Comparison of ENCODE assay signal across 24 mouse cellular contexts in the genomic region with DNA sequence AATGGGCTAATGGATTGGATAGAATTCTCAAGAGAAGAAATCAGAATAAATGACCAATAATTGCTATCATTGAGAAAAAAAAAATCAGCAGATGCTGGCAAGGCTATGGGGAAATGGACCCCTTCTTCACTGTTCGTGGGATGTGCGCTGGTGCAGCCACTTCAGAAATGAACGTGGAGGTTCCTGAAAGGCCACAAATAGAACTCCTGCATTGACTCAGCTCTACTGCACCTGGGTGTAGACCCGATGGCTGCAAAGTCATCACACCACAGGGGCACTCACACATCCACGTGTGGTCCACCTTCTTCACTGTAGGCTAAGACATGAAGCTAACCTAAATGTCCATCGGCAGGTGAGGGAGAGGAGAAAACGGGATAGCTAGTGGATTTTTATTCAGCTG.
"Had no signal": no experiment of that assay in that cellular context is flagged by ENCODE, and none has a peak within 500 bp of the region (broad histone marks: within the 10 kb centered on the region; RNA-seq: fewer than 3 reads in every experiment).

No protein-coding gene starts in this region.

- DNase-seq: gastrocnemius, postnatal 14 days; gastrocnemius, postnatal 36 days; heart, adult 18-20 months; kidney, adult 18-20 months; kidney, adult 8-10 months; kidney, postnatal 14 days; kidney, postnatal 36 days; layer of hippocampus, adult 9-11 months; liver; liver, embryonic 13.5 days had no signal

- H3K36me3 ChIP-seq: heart, embryonic 15.5 days; hindbrain, embryonic 13.5 days; hindbrain, embryonic 15.5 days; intestine, embryonic 15.5 days; limb, embryonic 12.5 days; liver, embryonic 13.5 days had no signal

- H3K27me3 ChIP-seq: hindbrain, embryonic 13.5 days; hindbrain, embryonic 15.5 days; intestine, embryonic 15.5 days; limb, embryonic 12.5 days; liver, embryonic 13.5 days had no signal

- H3K9ac ChIP-seq: heart, embryonic 13.5 days; heart, embryonic 15.5 days; hindbrain, embryonic 13.5 days; hindbrain, embryonic 15.5 days; intestine, embryonic 15.5 days; limb, embryonic 12.5 days; liver, embryonic 13.5 days had no signal

- H3K4me1 ChIP-seq: intestine, embryonic 15.5 days; limb, embryonic 12.5 days had no signal

- H3K27ac ChIP-seq: heart, embryonic 13.5 days; heart, embryonic 15.5 days; hindbrain, embryonic 13.5 days; hindbrain, embryonic 15.5 days; hindbrain, postnatal 0 days; intestine, embryonic 15.5 days; kidney, postnatal 0 days; left cerebral cortex, adult 2 months; limb, embryonic 10.5 days; limb, embryonic 12.5 days; liver, embryonic 13.5 days had no signal

- H3K9me3 ChIP-seq: heart, embryonic 13.5 days; heart, embryonic 15.5 days; hindbrain, embryonic 13.5 days; hindbrain, embryonic 15.5 days; intestine, embryonic 15.5 days; limb, embryonic 10.5 days; limb, embryonic 12.5 days; liver, embryonic 13.5 days had no signal

- H3K4me3 ChIP-seq: heart, embryonic 13.5 days; heart, embryonic 15.5 days; hindbrain, embryonic 13.5 days; hindbrain, embryonic 15.5 days; intestine, embryonic 15.5 days; left cerebral cortex, adult 2 months; limb, embryonic 10.5 days; limb, embryonic 12.5 days; liver, embryonic 13.5 days had no signal

- H3K4me2 ChIP-seq: heart, embryonic 11.5 days; heart, embryonic 13.5 days; heart, embryonic 15.5 days; hindbrain, embryonic 13.5 days; hindbrain, embryonic 15.5 days; intestine, embryonic 15.5 days; limb, embryonic 12.5 days; liver, embryonic 11.5 days; liver, embryonic 13.5 days had no signal

- ATAC-seq: hindbrain, postnatal 0 days; inflammation-experienced regulatory T-cells, adult 6 months; intestine, embryonic 15.5 days; intestine, postnatal 0 days had no signal
